Mouse (Mus musculus) liver (tissue): ENCODE results near the gene Limch1.

Experiments
- DNase-seq: peaks from one replicate; pipeline ENCODE4 v3.0.0-alpha.2; 2020; ENCODE audit warnings: mixed read lengths

The Limch1 gene

DNA sequence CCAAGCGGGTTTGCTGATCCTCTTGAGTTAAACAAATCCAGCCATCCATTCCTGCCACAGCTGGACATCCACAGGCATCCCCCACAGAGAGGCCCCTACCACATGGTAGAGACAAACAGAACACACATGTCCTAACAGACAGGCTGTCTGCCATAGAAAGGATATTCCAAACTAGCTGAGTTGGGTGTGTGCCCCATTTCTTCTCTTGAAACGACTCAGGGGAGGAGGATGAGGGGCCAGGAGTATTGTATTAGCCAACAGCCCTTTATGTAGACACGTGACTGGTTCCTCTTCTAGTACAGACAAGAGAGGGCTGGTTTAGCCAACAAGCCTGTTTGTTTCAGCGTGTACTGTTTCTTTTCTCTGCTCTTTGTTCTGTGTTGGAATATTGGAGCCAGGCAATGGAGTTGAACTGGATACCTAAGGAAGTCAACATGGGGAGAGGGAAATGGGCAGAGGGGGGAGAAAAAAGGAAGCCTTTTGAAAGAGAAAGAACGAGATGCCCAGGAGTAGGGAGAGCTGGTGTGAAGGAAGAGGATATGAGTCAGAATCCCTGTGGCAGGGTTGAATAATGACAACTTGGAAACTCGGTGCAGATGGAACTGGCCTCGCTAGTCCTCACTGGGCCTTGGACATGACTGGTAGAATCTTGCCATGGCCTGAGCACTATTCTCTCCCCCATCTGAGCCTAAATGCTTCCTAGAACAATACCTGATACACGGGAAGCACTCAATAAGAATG lies 196.3 kb downstream of the Limch1 start:
- DNase-seq, result no peak

DNA sequence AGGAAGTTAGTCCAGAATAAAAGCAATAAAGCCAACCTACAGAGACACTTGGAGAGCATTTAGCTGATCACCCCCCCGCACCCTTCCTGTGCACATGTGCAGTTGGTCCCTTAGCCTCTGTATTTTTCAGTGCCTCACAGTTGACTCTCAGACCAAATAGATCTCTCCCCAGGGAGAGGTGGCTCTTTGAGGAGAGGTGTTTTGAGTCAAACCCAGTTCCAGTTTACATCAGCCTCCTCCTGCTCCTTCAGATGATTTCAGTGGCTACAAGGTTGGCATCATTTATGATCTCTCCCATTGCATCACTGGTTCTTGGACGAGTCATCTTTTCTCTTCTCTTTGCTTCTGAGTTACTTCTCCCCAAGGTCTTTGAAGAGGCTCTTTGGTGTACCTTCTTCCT lies 197.3 kb downstream of the Limch1 start:
- no peak for DNase-seq

DNA sequence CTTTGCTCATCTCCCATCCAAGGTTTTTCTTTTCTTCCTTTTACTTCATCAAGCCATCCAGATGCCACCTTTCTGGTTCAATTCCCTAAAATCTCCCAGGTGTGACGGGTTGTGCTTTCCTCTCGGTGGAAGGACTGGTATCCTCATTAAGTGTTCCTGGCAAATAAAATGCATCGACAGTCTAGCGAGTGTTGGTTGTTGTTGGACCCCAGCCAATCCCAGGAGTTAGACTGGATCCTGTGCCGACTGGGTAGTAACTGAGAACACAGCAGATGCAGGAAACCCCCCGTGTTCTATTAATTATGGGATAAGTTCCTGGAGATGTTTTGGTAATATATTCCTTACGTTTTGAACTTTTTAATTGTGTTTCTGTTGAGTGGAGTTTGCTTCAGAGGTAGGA lies 197.9 kb downstream of the Limch1 start:
- DNase-seq, result no peak

DNA sequence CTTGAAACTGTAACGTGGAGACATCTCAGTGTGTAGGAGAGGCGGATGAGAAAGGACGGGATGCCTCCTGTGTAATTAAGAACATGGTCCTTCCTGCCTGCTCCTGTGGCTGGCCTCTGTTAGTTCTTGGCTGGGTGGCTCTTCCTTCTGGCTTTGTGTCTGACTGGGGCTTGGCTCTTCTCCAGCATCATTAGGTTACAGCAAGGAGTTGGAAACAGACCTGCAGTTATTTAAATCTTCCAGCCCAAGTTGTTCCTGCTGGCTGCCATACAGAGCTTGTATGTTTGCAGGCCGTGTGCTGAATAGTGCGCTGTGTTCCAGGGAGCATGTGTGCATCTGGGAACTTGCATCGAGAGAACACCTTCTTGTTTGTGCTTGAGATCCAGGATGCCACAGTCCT lies 202.3 kb downstream of the Limch1 start:
- no peak for DNase-seq

DNA sequence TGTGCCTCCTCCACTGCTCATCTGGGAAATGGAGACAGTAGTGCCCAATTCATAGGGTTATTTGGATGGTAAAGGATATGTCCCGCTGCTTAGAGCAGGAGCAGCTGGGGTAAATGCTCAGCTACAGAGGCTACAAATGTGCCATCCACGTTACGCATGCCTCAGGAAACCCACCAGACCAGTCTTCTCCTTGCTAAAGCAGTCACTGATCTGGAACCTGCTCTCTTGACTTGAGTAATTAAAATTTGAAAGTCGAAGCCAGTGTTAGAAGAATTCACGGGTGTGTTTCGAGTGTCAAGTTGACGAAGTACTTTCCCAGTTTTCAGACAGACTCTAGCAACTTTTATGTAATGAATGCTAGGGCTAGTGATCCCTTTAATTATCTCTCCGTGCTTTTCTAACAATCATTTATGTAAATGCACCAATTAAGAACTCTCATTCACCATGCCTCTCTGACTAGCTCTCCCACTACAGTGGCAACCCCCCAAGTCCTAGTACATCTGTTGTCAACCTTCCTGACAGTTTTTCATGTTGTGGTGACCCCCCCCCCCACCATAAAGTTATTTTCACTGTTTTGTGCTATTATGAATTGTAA lies 203.6 kb downstream of the Limch1 start:
- no peak for DNase-seq

DNA sequence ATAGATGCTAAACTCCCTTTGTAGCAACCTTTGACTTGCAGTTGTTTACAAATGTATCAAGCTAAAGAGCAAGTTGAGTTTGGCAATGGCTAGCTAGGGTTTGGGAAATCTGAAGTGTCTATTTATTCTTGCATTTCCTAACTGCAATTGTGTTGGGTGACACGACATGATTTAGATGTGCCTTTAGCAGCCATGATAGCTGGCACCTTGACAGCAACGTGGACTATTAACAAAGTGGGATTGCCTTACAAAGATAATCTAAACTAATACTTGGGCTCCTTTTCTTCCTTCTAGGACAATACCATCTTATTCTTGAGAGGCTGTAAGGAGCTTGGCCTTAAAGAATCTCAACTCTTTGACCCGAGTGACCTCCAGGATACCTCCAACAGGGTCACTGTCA lies 207.7 kb downstream of the Limch1 start:
- DNase-seq, result no peak

DNA sequence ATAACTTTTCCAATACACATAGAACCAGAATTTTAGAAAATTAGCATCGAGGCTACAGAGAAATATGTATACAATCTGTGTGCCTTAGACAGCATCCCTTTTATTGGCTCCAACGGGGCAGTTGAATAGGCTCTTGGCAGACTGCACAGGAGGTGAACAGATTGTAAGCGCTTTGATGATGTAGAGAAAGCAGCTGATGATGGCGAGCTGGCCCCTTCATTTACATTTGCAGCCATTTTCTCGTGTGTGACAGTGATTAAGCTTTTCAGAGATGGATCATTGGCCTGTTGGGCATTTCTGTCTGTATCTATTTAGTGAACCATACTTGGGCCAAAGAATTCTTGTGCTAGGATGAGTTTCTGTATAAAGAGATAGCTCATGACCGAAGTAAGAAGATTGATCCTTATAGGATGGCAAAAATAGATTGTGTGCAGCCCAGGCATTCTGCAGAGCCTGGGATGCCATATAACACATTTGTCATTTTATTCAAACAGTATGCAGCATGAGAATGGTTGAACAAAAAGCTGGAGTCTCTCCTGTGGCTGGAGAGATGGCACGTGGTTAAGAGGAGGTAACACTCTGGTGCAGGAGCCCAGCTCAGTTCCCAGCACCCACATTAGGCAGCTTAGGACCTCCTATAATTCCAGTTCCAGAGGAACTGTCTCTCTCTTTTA lies 208.5 kb downstream of the Limch1 start:
- no peak for DNase-seq

DNA sequence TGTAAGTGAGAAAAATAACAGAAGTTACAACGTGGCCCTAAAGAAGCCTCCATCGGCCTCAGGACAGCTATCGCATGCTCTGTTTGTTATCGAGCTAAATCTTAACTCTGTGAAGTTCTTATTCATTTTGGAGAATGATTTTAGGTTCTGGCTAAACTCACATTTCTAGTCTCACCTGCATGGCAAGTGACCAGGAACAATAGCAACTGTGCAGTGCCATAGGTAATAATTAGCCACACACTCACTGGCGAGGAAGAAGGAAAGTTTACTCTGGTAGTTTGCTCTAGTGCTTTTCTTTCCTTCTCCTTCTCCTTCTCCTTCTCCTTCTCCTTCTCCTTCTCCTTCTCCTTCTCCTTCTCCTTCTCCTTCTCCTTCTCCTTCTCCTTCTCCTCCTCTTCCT lies 209.6 kb downstream of the Limch1 start:
- no peak for DNase-seq

DNA sequence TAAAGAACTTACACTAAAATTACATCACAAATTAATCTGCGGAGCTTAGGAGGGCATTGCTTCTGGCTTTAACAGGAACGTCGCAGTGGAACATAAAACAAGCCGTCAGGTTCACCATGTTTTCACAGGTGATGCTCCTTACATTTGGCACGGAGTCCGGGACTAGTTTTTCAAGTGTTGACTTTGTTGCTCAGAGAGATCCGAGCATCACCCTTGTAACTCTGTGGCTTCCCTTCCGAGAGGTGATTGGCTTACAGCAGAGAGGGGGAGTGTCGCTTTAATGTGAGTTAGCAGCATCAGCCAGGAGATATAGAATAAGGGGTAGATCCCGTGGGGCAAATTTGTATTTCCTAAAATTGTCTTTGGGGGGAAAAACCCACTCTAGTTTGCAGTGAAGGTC lies 212.0 kb downstream of the Limch1 start:
- DNase-seq, result no peak

DNA sequence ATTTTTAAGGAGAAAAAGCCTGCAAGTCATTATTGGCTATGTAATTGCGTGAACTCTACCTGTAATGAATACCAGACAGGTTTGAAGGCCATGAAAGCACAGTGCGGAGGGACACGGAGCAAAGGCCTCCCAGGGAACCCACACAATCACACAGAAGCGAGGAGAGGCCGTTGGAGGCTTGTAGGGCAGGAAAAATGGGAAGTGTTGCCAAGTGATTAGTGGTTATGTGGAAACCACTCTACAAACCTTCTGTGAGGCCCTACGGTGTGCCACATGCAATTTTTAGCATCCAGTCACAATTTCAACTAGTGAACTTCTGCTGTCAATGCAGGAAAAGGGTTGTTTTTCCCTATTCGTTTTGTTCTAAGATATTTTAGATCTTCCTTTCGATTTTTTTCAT lies 212.5 kb downstream of the Limch1 start:
- DNase-seq, result no peak

DNA sequence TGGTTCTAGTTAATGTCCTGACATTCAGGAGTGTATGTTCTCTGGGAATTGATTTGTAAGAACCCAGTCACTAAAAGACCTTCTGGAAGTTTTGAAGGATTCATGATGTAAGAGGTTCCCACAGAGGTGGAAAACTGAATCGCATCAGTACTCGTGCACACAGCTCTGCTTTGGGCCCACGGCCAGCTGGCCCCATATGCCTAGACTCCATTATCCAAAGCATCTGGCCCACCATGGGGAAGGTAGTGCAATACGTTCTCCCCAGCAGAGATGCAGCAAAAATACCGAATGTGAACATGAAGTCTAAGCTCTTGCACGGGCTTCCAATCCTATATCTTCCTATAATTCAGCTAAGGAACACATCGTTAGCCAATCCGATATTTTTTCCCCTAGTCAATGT lies 214.3 kb downstream of the Limch1 start:
- no peak for DNase-seq

DNA sequence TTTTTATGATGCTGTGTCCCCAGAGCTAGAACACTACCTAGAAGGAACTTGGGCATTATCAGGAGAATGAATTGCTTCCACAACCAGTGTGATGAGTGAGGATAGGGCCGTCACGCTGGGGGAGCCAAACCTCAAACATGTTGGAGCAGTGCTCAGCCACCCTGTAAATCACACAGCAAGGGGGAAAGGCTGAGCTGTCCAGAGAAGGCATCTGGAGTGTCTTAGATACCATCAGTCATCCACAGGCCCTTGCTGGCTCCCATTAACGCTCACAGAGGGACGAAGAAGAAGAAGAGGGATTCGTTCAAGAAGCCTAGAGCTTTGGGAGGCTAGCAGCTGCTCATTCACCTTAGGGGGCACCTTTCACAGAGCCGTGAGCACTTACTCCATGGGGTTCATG lies 219.8 kb downstream of the Limch1 start:
- no peak for DNase-seq

DNA sequence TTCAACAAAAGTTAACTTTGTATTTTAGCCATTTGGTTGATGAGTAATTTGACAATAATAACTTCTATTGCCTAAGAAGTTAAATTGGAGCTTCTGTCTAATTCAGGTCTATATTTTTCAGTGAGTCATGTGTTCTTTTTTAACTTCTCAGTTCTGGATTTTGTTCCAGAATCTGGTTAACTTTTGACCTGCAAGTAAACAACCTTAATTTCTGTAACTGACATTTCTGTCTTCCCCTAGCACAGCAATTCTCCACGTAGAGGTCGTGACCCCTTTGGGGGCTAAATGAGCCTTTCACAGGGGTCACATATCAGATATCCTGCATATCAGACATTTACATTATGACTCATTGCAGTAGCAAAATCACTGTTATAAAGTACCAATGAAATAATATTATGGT lies 221.5 kb downstream of the Limch1 start:
- DNase-seq, result no peak

DNA sequence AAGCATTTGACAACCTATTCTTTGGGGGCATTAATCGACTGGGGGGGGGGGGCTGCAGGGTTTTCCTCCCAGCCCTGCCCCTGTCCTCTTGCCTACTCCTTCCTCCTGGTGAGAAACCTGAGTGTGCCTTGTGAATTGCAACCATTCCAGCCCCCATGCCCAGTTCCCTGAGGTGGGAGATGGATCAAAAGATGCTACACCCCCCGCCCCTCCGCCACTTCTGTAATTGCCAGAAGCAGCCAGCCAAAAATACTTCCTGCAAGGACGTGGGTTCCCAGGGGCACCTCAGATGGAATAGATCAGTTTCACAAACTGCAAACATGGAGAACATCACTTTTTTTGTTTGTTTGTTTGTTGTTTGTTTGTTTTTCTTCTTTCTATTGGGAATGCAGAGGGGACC lies 222.0 kb downstream of the Limch1 start:
- DNase-seq, result no peak

DNA sequence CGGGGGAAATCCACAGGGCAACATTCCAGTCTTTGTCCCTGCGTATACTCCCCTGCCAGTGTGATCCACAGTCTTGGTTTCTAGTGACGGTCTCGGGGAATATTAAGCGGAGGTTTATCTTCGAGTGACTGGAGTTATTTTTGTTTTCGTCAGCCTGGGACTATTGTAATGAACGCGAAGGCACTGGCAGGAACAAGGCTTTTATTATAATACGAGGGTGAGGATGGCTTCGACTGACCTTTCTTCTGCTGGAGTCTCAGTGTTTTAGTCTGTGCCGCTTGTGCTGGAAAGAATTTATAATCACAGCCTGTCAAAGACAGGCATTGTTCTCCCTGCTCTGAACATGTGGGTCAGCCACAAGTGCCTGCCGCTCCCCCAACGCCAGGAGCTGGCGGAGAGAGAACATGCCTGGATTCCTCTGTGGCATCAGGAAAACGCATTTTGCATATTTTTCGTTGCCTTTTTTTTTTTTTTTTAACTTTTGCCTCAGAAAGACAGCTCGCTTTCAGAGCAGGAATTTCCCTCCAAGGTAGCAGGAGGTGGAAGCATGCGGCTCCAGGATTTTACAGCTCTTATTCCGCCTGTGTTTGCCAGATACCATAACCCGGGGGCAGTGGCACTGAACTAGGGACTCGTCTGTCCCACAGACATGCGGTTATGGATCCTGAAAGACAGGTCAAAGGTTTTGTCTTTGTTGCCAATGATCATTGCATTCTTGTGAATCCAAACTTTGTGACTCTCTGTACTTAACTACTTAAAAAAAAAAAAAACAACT lies 222.6 kb downstream of the Limch1 start:
- DNase-seq, result no peak

DNA sequence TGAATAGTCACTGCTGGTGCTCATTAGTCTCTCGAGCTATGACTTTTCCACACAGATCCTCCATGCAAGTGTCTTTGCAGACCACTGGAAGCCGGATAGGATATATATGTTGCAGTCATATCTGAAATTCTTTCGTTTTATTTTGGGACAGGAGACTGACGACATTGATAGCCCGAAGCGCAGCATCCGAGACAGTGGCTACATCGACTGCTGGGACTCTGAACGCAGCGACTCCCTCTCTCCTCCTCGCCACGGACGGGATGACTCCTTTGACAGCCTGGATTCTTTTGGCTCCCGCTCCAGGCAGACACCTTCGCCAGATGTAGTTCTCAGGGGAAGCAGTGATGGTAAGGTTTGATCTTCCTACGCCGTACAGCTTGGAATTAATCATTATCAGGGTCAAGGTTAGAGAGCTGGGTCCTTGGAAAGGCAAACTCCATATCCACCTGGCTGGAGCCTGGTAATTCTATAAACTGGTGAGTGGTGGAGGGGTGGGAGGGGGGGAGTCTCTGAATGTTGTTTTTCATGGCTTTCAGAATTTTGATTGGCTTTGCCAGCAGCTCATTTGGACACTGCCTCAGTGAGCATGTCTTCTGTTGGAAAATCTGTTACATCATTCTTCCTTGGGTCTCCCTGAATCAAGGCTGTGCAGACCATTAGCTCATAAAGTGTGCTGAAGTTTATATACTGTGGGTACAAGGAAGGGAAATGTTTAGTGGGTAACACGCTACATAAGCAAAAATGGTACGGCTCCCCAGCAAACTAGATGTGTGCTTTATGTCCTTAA lies 223.5 kb downstream of the Limch1 start:
- no peak for DNase-seq

DNA sequence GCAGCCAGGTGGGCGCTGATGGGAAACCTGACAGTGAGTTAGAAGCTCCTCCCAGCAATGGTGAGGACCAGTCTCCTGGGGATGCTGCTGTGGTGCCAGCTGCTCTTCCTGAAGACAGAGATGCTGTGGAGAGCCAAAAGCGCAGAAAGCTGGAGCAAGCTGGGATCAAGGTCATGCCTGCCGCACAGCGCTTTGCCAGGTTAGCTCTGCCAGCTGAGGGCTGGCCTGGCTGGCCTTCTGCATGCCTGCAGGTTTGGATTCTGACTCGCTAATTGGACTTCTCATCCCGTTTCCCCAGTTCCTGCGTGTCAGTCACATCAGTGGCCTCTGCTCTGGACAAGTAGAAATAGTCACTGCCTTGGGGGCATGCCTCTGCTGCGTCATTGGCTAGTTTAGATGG lies 230.0 kb downstream of the Limch1 start:
- no peak for DNase-seq

DNA sequence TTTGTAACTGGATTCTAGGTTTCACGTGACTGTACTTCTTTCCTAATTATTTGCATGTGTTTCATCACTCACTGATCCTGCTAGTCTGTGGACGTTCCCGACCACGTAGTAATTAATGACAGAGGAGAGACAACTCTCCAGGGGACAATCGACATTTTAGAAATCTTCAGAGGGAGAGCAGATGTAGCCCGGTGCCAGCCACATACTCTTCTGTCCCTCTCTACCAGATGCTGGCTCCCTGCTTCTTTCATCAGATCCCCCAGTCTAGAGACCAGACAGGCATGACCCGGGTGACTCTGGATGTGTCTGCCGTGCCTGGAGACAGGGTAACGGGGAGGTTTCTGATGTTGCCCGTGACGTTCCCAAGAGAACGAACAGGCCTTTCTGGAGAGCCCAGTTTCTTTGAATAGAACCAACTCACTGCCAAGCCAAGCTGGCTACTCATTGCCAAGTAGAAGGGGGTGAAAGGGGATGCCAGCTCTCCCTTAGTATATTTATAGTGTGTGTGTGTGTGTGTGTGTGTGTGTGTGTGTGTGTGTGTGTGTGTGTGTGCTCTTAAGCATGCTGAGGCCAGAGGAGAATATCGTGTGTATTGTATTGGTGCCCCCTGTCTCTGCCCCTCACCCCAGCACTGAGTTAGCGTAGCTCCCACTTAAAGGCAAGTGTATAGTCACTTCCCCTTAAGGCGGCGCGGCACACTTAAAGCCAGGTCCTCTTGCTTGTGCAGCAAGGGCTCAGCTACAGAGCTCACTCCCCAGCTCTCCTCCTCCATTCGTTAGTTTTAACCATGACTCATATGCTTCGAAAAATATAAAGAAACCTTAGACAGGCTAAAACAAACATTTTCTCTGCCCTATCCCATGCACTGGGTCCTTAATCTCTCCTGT lies 233.9 kb downstream of the Limch1 start:
- no peak for DNase-seq

DNA sequence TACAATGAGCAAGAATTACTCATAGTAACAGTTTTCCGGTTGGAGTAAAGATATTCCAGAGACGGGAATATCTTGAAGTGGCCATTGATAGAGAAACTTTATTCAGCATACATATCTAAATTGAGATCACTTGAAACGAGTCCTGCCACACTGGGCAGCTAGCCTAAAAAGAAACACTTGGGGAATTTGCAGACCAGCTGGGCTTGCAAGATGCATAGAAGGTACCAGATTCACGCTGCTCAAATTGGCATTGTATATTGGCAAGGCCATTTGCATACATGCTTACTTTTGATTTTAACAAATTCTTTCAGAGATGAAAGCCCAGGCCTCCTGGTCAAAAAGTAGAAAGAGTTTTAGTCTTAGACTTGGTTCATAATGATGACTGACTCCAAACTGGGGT lies 235.2 kb downstream of the Limch1 start:
- DNase-seq, result no peak

DNA sequence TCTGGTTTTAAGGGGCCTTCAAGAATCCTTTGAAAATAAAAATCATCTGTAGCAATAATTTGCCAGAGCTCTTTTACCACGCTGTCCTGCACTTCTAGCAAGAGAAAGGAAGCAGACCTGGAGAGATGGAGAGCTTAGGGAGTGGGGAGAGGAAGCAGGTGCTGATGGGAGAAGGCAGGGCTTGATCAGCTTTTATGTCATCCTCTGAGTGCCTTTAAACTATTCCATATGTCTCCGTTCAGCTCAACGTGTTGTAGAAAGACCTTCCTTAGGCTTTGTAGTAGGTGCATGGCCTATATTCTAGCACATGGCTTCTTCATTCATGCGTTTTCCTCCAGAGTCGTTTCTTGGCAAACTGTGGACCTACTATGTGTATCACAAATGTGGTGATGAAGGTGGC lies 237.5 kb downstream of the Limch1 start:
- no peak for DNase-seq

DNA sequence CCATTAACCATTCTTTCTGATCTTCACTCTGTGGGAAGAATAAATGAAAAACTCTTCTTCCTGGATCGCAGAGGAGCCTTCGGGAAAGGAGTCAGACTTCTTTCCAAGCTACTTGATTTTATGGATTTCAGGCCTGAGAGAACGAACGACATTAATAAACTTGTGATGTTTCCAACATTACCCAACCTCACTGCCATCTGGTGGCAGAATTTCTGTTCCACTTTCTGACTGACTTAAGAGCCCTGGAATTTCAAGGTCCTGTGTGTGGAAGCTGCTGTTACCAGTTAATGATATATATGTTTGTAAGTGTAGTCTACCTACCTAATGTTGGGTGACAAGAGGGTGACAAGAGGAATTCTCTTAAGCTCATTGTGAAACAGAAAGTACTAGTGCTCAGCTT lies 243.3 kb downstream of the Limch1 start:
- no peak for DNase-seq

DNA sequence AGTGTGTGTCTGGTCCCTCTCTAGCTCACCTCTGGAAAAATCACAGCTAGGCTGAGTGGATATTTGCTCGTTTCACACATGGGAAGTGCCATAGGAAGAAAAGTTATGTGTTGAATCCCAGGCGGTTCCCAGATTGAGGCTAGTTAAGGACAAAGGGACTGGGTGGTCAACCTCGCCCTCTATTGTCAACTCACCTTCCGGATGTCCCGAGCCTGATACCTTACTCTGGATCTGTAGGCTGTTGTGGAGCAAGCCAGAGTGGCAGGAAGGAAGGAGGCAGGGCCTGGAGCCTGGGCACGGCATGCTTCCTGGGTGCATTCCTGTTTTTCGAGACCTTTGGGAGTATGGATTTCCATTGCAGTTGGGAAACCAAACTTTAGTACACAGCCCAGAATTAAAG lies 243.9 kb downstream of the Limch1 start:
- no peak for DNase-seq
